Mouse (Mus musculus): Measurements from ENCODE around the gene Tnrc18. TPM values are rescaled to one million over a fixed set of nuclear protein-coding genes. Genes with fewer than 3 reads are reported as not detected.

Tnrc18 gene
- polyA plus RNA-seq, 1 experiment from 2014 or later = 18.2 TPM

DNA sequence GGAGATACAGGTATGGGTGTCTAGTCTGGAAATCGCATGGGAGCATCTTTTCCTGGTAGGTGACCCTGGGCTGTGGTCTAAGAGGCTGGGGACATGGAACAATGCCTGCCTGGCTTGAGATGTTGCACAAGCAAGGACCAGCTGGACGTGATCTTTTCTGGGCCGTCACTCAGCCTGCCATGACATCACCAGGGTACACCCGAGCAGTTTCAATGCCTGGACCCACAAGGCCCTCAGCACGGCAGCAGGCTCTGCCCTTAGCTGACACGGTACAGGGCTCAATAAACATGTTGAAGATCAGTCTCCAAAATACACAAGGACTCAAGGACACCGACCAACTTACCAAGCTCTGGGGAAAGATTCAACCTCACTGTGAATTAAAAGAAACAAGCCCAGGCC lies 34.3 kb downstream of the Tnrc18 start:
- peak; percentile 60 for ATAC-seq (ENCODE audit: low FRiP score, low TSS enrichment)
- H3K27me3 ChIP-seq (ENCODE audit: insufficient read depth, low read length) = no peaks in the 10 kb centered on the region
- no peak overlapping the region for H3K4me3 ChIP-seq (ENCODE audit: low read length)
- peaks cover 26% of the 10 kb centered on the region for H3K36me3 ChIP-seq (ENCODE audit: insufficient read depth, low read length)
- H3K9ac ChIP-seq (replicated peaks; ENCODE audit: low read length) = no peak overlapping the region
- H3K4me2 ChIP-seq (replicated peaks; ENCODE audit: low read depth, low read length) = no peak overlapping the region
- 32% methylated on average over 7 of the region's 7 CpGs for WGBS
- no peaks in the 10 kb centered on the region for H3K9me3 ChIP-seq (ENCODE audit: low read length)
- H3K4me1 ChIP-seq (ENCODE audit: insufficient read depth, low read length) = peaks cover 8% of the 10 kb centered on the region
- no peak overlapping the region for H3K27ac ChIP-seq (ENCODE audit: low read length)

- no peak for ATAC-seq (ENCODE audit: low FRiP score, low TSS enrichment)
- no peak overlapping the region for H3K9ac ChIP-seq (replicated peaks; ENCODE audit: low read length)
- no peak overlapping the region for H3K4me2 ChIP-seq (replicated peaks; ENCODE audit: low read depth, low read length)
- H3K4me3 ChIP-seq (ENCODE audit: low read length) = no peak overlapping the region
- no peak overlapping the region for H3K27ac ChIP-seq (ENCODE audit: low read length)
- H3K4me1 ChIP-seq (ENCODE audit: insufficient read depth, low read length) = peaks cover 8% of the 10 kb centered on the region
- no peaks in the 10 kb centered on the region for H3K27me3 ChIP-seq (ENCODE audit: insufficient read depth, low read length)
- H3K9me3 ChIP-seq (ENCODE audit: low read length) = no peaks in the 10 kb centered on the region
- 63% methylated on average over 8 of the region's 8 CpGs for WGBS
- peaks cover 21% of the 10 kb centered on the region for H3K36me3 ChIP-seq (ENCODE audit: insufficient read depth, low read length)
Observed at GRCm38 (mm10) chr5:142782459-142783141, 34.9 kb downstream of the Tnrc18 start.

DNA sequence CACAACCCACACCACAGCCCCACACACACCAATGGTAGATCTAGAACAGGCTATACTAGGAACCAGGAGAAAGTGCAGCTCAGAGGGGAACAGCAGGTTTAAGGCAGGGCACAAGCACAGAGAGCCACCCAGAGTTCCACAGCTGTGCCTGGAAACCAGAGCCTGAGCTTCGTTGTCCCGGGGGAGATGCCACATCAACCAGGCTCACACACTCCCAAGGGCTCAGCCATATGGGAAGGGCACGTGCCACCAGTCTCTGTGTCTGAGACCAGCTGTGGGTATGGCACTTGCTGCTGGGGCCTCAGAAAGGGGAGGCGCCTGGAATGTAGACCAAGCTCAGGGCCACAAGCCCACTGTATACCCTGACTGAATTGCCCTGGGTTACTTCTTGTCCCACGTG lies 36.9 kb downstream of the Tnrc18 start:
- no peak overlapping the region for H3K9ac ChIP-seq (replicated peaks; ENCODE audit: low read length)
- 0 out of 2 replicates have a peak, but pooled peaks have one; percentile 22 for ATAC-seq (ENCODE audit: low FRiP score, low TSS enrichment)
- H3K27me3 ChIP-seq (ENCODE audit: insufficient read depth, low read length) = no peaks in the 10 kb centered on the region
- H3K27ac ChIP-seq (ENCODE audit: low read length) = no peak overlapping the region
- H3K4me1 ChIP-seq (ENCODE audit: insufficient read depth, low read length) = peaks cover 8% of the 10 kb centered on the region
- H3K4me2 ChIP-seq (replicated peaks; ENCODE audit: low read depth, low read length) = no peak overlapping the region
- H3K4me3 ChIP-seq (ENCODE audit: low read length) = no peak overlapping the region
- peaks cover 20% of the 10 kb centered on the region for H3K36me3 ChIP-seq (ENCODE audit: insufficient read depth, low read length)
- 65% methylated on average over 5 of the region's 5 CpGs for WGBS
- H3K9me3 ChIP-seq (ENCODE audit: low read length) = no peaks in the 10 kb centered on the region

GRCm38 (mm10) chr5:142778871-142779270 lies 38.6 kb downstream of the Tnrc18 start:
- Histone ChIP-seq H3K9ac (replicated peaks; ENCODE audit: low read length) (no peak overlapping the region), H3K9me3 (ENCODE audit: low read length) (no peaks in the 10 kb centered on the region), H3K4me3 (ENCODE audit: low read length) (no peak overlapping the region), H3K27ac (ENCODE audit: low read length) (no peak overlapping the region), H3K27me3 (ENCODE audit: insufficient read depth, low read length) (no peaks in the 10 kb centered on the region), H3K4me1 (ENCODE audit: insufficient read depth, low read length) (peaks cover 8% of the 10 kb centered on the region), H3K4me2 (replicated peaks; ENCODE audit: low read depth, low read length) (no peak overlapping the region), H3K36me3 (ENCODE audit: insufficient read depth, low read length) (peaks cover 34% of the 10 kb centered on the region)
- 81% methylated on average over 6 of the region's 6 CpGs for WGBS
- no peak for ATAC-seq (ENCODE audit: low FRiP score, low TSS enrichment)

DNA sequence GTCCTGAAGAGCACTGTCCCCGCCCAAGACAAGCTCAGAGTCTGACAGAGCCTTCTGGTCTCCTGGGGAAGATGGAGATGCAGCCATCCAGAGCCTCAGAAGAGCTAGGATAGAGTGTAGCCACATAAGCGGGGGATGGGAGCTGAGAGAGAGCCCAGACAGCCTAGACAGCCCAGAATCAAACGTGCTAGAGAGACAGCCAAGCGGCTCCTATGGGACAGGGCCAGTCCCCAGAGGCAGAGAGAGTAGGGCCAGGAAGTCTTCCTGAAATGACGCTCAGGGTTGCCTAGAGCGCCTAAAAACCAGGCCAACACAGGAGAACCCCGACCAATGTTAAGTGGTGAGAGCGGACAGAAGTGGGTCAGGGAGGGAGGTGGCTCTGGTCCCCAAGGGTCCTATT lies 39.3 kb downstream of the Tnrc18 start:
- Histone ChIP-seq H3K27me3 (ENCODE audit: insufficient read depth, low read length) (no peaks in the 10 kb centered on the region), H3K4me3 (ENCODE audit: low read length) (no peak overlapping the region), H3K36me3 (ENCODE audit: insufficient read depth, low read length) (peaks cover 41% of the 10 kb centered on the region), H3K4me1 (ENCODE audit: insufficient read depth, low read length) (peaks cover 8% of the 10 kb centered on the region), H3K4me2 (replicated peaks; ENCODE audit: low read depth, low read length) (no peak overlapping the region), H3K9ac (replicated peaks; ENCODE audit: low read length) (no peak overlapping the region), H3K9me3 (ENCODE audit: low read length) (no peaks in the 10 kb centered on the region), H3K27ac (ENCODE audit: low read length) (no peak overlapping the region)
- 65% methylated on average over 8 of the region's 8 CpGs for WGBS
- ATAC-seq (ENCODE audit: low FRiP score, low TSS enrichment) = no peak

DNA sequence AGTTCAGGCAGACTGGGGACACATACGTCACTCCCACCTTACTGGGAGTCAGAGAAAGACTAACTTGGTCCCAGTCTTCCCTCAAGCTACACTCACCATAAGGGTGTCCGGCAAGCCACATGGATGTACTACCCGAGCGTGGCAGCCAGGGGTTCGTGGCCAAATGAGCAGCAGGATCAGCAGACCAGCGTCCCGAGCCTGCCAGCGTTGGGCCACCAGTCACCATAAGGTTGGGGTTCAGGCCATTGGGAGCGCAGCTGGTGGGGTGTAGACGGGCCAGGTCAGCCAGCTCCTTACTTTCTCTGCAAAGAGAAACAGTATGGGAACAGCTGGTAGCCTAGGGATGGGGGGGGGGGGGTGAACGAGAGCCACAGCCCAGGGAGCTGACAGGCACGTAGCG lies 41.4 kb downstream of the Tnrc18 start:
- Histone ChIP-seq H3K27me3 (ENCODE audit: insufficient read depth, low read length) (no peaks in the 10 kb centered on the region), H3K9ac (replicated peaks; ENCODE audit: low read length) (no peak overlapping the region), H3K9me3 (ENCODE audit: low read length) (no peaks in the 10 kb centered on the region), H3K4me1 (ENCODE audit: insufficient read depth, low read length) (peaks cover 8% of the 10 kb centered on the region; the same call in 1 of the 2 replicates), H3K36me3 (ENCODE audit: insufficient read depth, low read length) (peaks cover 55% of the 10 kb centered on the region), H3K4me3 (ENCODE audit: low read length) (no peak overlapping the region), H3K27ac (ENCODE audit: low read length) (no peak overlapping the region), H3K4me2 (replicated peaks; ENCODE audit: low read depth, low read length) (no peak overlapping the region)
- 89% methylated on average over 13 of the region's 13 CpGs for WGBS
- ATAC-seq (ENCODE audit: low FRiP score, low TSS enrichment) = no peak

GRCm38 (mm10) chr5:142774771-142775170 lies 42.7 kb downstream of the Tnrc18 start:
- Histone ChIP-seq H3K36me3 (ENCODE audit: insufficient read depth, low read length) (peaks cover 58% of the 10 kb centered on the region), H3K4me2 (replicated peaks; ENCODE audit: low read depth, low read length) (no peak overlapping the region), H3K27me3 (ENCODE audit: insufficient read depth, low read length) (no peaks in the 10 kb centered on the region), H3K9ac (replicated peaks; ENCODE audit: low read length) (no peak overlapping the region), H3K27ac (ENCODE audit: low read length) (no peak overlapping the region), H3K4me1 (ENCODE audit: insufficient read depth, low read length) (peaks cover 5% of the 10 kb centered on the region; the same call in 1 of the 2 replicates), H3K9me3 (ENCODE audit: low read length) (no peaks in the 10 kb centered on the region), H3K4me3 (ENCODE audit: low read length) (no peak overlapping the region)
- ATAC-seq (ENCODE audit: low FRiP score, low TSS enrichment) = no peak
- WGBS = 83% methylated on average over 5 of the region's 5 CpGs

- Histone ChIP-seq H3K9ac (replicated peaks; ENCODE audit: low read length) (no peak overlapping the region), H3K27ac (ENCODE audit: low read length) (no peak overlapping the region), H3K4me3 (ENCODE audit: low read length) (no peak overlapping the region), H3K4me1 (ENCODE audit: insufficient read depth, low read length) (peaks cover 5% of the 10 kb centered on the region), H3K4me2 (replicated peaks; ENCODE audit: low read depth, low read length) (no peak overlapping the region), H3K27me3 (ENCODE audit: insufficient read depth, low read length) (no peaks in the 10 kb centered on the region), H3K9me3 (ENCODE audit: low read length) (no peaks in the 10 kb centered on the region), H3K36me3 (ENCODE audit: insufficient read depth, low read length) (peaks cover 62% of the 10 kb centered on the region)
- ATAC-seq (ENCODE audit: low FRiP score, low TSS enrichment) = no peak
- 94% methylated on average over 15 of the region's 15 CpGs for WGBS
Observed at GRCm38 (mm10) chr5:142771964-142772363, 45.5 kb downstream of the Tnrc18 start.

DNA sequence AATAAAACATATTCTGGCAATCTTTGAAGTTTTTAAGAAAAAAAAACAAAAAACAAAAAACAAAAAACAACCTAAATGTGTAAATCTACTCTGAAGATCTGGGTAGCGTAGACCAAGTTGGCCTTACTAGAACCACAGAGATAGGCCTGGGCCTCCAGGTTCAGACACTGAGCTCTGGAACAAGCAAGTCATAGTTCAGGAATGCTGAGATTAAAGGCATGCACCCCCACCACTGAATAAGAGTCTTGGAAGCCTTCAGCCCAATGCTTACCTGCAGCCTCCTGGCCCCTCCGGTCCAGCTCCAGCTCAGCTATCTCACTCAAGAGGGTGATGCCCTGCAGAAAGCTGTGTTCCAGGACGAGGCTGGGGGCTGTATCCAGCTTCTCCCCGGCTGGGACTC lies 46.4 kb downstream of the Tnrc18 start:
- Histone ChIP-seq H3K4me2 (replicated peaks; ENCODE audit: low read depth, low read length) (no peak overlapping the region), H3K27me3 (ENCODE audit: insufficient read depth, low read length) (no peaks in the 10 kb centered on the region), H3K9ac (replicated peaks; ENCODE audit: low read length) (0 out of 2 replicates have a peak overlapping the region, but pooled peaks have one; percentile 7), H3K4me3 (ENCODE audit: low read length) (no peak overlapping the region), H3K27ac (ENCODE audit: low read length) (no peak overlapping the region), H3K9me3 (ENCODE audit: low read length) (no peaks in the 10 kb centered on the region), H3K4me1 (ENCODE audit: insufficient read depth, low read length) (peaks cover 5% of the 10 kb centered on the region), H3K36me3 (ENCODE audit: insufficient read depth, low read length) (peaks cover 58% of the 10 kb centered on the region)
- 86% methylated on average over 4 of the region's 4 CpGs for WGBS
- no peak for ATAC-seq (ENCODE audit: low FRiP score, low TSS enrichment)

DNA sequence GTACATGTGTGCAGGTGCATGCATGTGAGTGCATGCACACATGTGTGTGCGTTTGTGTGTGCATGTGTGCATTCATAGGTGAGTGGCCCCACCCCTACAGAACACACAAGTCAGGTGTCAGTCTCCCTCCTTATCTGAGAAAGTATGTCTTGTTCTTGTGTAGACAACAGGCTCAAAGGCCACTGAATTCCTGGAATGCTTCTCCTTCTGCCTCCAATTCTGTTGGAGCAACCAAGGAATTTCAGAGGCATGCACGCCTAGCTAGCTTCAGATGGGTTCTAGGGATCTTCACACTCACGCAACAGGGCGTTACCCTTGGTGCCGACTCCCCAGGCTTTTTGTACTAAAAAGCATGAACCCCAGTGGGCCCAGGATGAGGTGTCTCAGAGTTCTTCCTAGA lies 47.8 kb downstream of the Tnrc18 start:
- H3K4me3 ChIP-seq (ENCODE audit: low read length) = no peak overlapping the region
- peaks cover 5% of the 10 kb centered on the region for H3K4me1 ChIP-seq (ENCODE audit: insufficient read depth, low read length)
- peaks cover 58% of the 10 kb centered on the region for H3K36me3 ChIP-seq (ENCODE audit: insufficient read depth, low read length)
- ATAC-seq (ENCODE audit: low FRiP score, low TSS enrichment) = no peak
- H3K9ac ChIP-seq (replicated peaks; ENCODE audit: low read length) = no peak overlapping the region
- 67% methylated on average over 5 of the region's 5 CpGs for whole genome bisulfite sequencing
- no peaks in the 10 kb centered on the region for H3K9me3 ChIP-seq (ENCODE audit: low read length)
- H3K27ac ChIP-seq (ENCODE audit: low read length) = 0 out of 2 replicates have a peak overlapping the region, but pooled peaks have one; percentile 38
- no peaks in the 10 kb centered on the region for H3K27me3 ChIP-seq (ENCODE audit: insufficient read depth, low read length)
- H3K4me2 ChIP-seq (replicated peaks; ENCODE audit: low read depth, low read length) = no peak overlapping the region

All from kidney, embryonic 16.5 days (tissue).